Mouse (Mus musculus): ENCODE measurements around the gene S100a11. TPM values are rescaled to one million over a fixed set of nuclear protein-coding genes. Genes with fewer than 3 reads are reported as not detected.
A peak's percentile ranks its signal among the peaks of the same experiment; 100 is the strongest.

The S100a11 gene
- polyA plus RNA-seq, 1 experiment from 2014 or later: 1,735 TPM

DNA sequence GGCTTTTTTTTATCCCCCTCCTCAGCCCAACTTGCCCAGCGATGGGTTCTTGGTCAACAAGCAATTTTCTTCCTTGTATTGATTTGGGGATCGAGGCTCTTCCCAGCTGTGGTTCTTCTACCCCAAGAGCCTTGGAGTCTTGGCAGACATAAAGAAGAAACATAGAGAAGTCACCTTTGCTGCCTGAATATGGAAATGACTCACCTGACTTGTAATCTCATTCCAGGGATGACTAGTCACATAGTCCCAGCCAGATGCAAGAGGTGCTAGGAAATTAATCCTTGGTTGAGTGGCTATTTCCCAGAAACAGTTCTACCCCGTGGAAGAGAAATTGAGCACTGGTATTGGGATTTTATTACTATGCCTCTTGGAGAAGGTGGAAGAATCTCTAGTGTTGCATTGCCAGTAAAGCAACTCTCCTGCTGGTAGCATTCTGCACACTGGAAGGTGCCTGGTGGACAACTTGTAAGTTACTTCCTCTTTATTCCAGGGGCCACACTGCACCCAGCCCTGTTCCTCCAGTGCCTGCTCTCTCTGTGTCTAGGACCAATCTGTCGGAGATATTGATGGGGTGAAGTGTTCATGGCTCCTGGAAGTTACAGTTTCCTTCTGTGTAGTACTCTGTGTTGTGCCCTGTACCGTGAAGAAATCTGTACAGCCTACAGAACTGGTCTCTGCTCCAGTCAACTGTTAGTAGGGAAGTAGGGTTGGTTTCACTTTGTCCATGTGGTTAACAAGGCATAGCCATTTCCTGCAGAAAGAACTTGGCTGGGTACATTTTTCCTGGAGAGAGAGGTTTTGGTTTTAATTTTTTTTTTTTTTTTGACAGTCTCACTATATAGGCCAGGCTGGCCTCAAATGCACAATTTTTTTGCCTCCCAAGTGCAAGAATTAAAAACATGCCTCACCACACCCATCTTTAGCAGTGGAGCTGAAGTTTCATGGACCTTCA is 31.9 kb downstream of the S100a11 start:
- H3K4me3 ChIP-seq (ENCODE audit: low read depth, low read length): no peak overlapping the region
- H3K27me3 ChIP-seq (replicated peaks; ENCODE audit: control insufficient read depth, insufficient read depth, low read length): no peaks in the 10 kb centered on the region
- ATAC-seq (ENCODE audit: low read depth) (no peak), DNase-seq (ENCODE audit: low spot score) (peak; percentile 27)
- peaks cover 36% of the 10 kb centered on the region for H3K4me1 ChIP-seq (ENCODE audit: control insufficient read depth, insufficient read depth, low read length)
- no peak overlapping the region for H3K4me2 ChIP-seq (ENCODE audit: low read depth, low read length)
- H3K9me3 ChIP-seq (ENCODE audit: control insufficient read depth, low read length): no peaks in the 10 kb centered on the region
- no peak overlapping the region for H3K9ac ChIP-seq (ENCODE audit: low read depth, low read length)
- no peak overlapping the region; the same call in 1 of the 2 replicates for H3K27ac ChIP-seq (replicated peaks; ENCODE audit: low read depth, low read length)
- H3K36me3 ChIP-seq (ENCODE audit: control insufficient read depth, insufficient read depth, low read length): no peaks in the 10 kb centered on the region
- 77% methylated on average over 5 of the region's 5 CpGs for WGBS

DNA sequence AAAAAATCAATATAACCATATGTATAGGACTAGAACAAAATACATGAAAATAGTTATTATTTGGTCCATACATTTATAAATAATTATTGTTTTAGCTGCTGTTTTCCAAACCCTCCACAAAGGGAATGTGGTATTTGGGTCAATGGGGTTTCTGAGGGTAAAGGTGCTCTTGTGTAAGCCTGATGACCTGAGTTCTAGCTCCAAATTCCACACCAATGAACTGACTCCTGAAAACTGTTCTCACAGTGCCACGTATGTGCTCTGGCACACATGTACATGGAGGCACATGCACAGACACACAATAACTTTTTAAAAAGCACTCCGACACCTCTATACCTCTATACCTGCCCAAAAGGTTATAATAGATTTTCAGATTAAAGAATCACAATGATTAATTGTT is 33.0 kb downstream of the S100a11 start:
- H3K27ac ChIP-seq (replicated peaks; ENCODE audit: low read depth, low read length): peak overlapping the region; percentile 87
- ATAC-seq (ENCODE audit: low read depth) (no peak), DNase-seq (ENCODE audit: low spot score) (no peak)
- peaks cover 44% of the 10 kb centered on the region for H3K4me1 ChIP-seq (ENCODE audit: control insufficient read depth, insufficient read depth, low read length)
- no peak overlapping the region for H3K4me2 ChIP-seq (ENCODE audit: low read depth, low read length)
- H3K9ac ChIP-seq (ENCODE audit: low read depth, low read length): no peak overlapping the region
- H3K9me3 ChIP-seq (ENCODE audit: control insufficient read depth, low read length): no peaks in the 10 kb centered on the region
- no peaks in the 10 kb centered on the region for H3K36me3 ChIP-seq (ENCODE audit: control insufficient read depth, insufficient read depth, low read length)
- H3K4me3 ChIP-seq (ENCODE audit: low read depth, low read length): no peak overlapping the region
- no peaks in the 10 kb centered on the region for H3K27me3 ChIP-seq (replicated peaks; ENCODE audit: control insufficient read depth, insufficient read depth, low read length)
- 88% methylated on average over 2 of the region's 2 CpGs for WGBS

DNA sequence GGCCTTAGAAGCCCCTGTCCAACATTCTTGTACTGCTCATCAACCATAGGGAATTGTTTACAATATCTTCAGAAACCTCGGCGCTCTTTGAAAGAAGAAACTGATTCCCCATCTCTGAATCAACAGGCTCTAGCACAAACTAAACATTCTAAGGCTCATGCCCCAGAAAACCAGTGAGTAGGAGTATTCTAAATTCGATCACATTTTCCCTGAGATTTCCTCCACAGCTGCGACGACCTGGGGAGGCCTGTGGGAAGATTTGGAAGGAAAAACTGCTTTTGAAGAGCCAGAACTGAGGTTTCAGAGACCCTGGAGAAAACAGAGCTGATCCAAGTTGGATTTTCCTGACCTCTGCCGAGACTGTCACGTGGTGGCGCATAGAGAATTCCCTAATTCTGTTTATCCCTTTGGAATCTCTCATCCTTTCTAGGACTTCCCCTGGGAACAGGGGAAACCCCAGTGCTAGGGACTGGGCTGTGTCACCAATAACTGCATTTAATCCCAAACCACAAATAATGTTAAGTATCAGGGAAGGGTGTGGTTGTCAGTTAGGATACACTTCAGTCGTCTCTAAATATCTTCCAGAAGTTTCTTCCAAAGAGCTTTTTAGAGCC is 33.6 kb downstream of the S100a11 start:
- ATAC-seq (ENCODE audit: low read depth) (no peak), DNase-seq (ENCODE audit: low spot score) (peak; percentile 61)
- 46% methylated on average over 9 of the region's 9 CpGs for WGBS
- Histone ChIP-seq H3K4me2 (ENCODE audit: low read depth, low read length) (peak overlapping the region; percentile 77), H3K27me3 (replicated peaks; ENCODE audit: control insufficient read depth, insufficient read depth, low read length) (no peaks in the 10 kb centered on the region), H3K4me3 (ENCODE audit: low read depth, low read length) (no peak overlapping the region; the same call in 1 of the 2 replicates), H3K4me1 (ENCODE audit: control insufficient read depth, insufficient read depth, low read length) (peaks cover 49% of the 10 kb centered on the region), H3K9ac (ENCODE audit: low read depth, low read length) (no peak overlapping the region), H3K36me3 (ENCODE audit: control insufficient read depth, insufficient read depth, low read length) (no peaks in the 10 kb centered on the region), H3K9me3 (ENCODE audit: control insufficient read depth, low read length) (no peaks in the 10 kb centered on the region), H3K27ac (replicated peaks; ENCODE audit: low read depth, low read length) (peak overlapping the region; percentile 87)

- Histone ChIP-seq H3K4me1 (ENCODE audit: control insufficient read depth, insufficient read depth, low read length) (peaks cover 51% of the 10 kb centered on the region), H3K27me3 (replicated peaks; ENCODE audit: control insufficient read depth, insufficient read depth, low read length) (no peaks in the 10 kb centered on the region), H3K27ac (replicated peaks; ENCODE audit: low read depth, low read length) (peak overlapping the region; percentile 87), H3K4me3 (ENCODE audit: low read depth, low read length) (peak overlapping the region; percentile 70), H3K4me2 (ENCODE audit: low read depth, low read length) (peak overlapping the region; percentile 77), H3K36me3 (ENCODE audit: control insufficient read depth, insufficient read depth, low read length) (no peaks in the 10 kb centered on the region), H3K9me3 (ENCODE audit: control insufficient read depth, low read length) (no peaks in the 10 kb centered on the region), H3K9ac (ENCODE audit: low read depth, low read length) (peak overlapping the region; percentile 78)
- peak; percentile 38 for ATAC-seq (ENCODE audit: low read depth)
- 10% methylated on average over 13 of the region's 13 CpGs for WGBS
- peak; percentile 23 for DNase-seq (ENCODE audit: low spot score)
These were observed 34.2 kb downstream of the S100a11 start for GRCm38 (mm10) chr3:93554379-93554980.

GRCm38 (mm10) chr3:93554981-93555877 is 34.9 kb downstream of the S100a11 start, which contains the start of gene S100a10:
S100a10 (plus strand) TSS chr3:93555080.
- peak within 1 kb of the TSS; percentile 70 for H3K4me3 ChIP-seq (ENCODE audit: low read depth, low read length)
- peaks cover 51% of the 10 kb centered on the region for H3K4me1 ChIP-seq (ENCODE audit: control insufficient read depth, insufficient read depth, low read length)
- no peaks in the 10 kb centered on the region for H3K9me3 ChIP-seq (ENCODE audit: control insufficient read depth, low read length)
- peak within 1 kb of the TSS; percentile 87 for H3K27ac ChIP-seq (replicated peaks; ENCODE audit: low read depth, low read length)
- H3K27me3 ChIP-seq (replicated peaks; ENCODE audit: control insufficient read depth, insufficient read depth, low read length): no peaks in the 10 kb centered on the region
- under 1% methylated on average over 29 of the region's 39 CpGs for WGBS
- peak; percentile 91 for ATAC-seq (ENCODE audit: low read depth)
- H3K4me2 ChIP-seq (ENCODE audit: low read depth, low read length): peak within 1 kb of the TSS; percentile 77
- H3K9ac ChIP-seq (ENCODE audit: low read depth, low read length): peak within 1 kb of the TSS; percentile 78
- H3K36me3 ChIP-seq (ENCODE audit: control insufficient read depth, insufficient read depth, low read length): no peaks in the 10 kb centered on the region
- peak; percentile 86 for DNase-seq (ENCODE audit: low spot score)

DNA sequence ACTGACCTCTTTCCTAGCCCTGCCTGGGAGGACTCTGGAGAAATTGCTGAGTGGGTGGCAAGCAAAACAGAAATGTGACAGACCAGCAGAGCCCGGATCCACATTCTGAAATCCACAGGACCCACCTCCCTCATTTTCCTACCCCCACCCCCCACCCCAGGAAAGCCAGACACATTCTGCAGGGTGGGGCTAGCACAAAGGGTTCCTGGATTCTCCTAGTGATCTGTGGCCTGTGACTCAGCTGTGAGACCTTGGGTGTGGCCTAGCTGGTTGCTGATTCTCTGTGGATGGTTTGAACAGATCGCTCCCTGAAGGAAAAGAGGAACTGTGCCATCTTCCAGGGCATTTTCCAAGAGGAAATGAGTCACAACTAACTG is 35.6 kb downstream of the S100a11 start:
- Histone ChIP-seq H3K4me3 (ENCODE audit: low read depth, low read length) (peak overlapping the region; percentile 70), H3K4me1 (ENCODE audit: control insufficient read depth, insufficient read depth, low read length) (peaks cover 51% of the 10 kb centered on the region), H3K9ac (ENCODE audit: low read depth, low read length) (peak overlapping the region; percentile 78), H3K27me3 (replicated peaks; ENCODE audit: control insufficient read depth, insufficient read depth, low read length) (no peaks in the 10 kb centered on the region), H3K4me2 (ENCODE audit: low read depth, low read length) (peak overlapping the region; percentile 77), H3K27ac (replicated peaks; ENCODE audit: low read depth, low read length) (peak overlapping the region; percentile 87), H3K9me3 (ENCODE audit: control insufficient read depth, low read length) (no peaks in the 10 kb centered on the region), H3K36me3 (ENCODE audit: control insufficient read depth, insufficient read depth, low read length) (peaks cover 2% of the 10 kb centered on the region)
- DNase-seq (ENCODE audit: low spot score) (peak; percentile 85), ATAC-seq (ENCODE audit: low read depth) (peak; percentile 38; the same call in 1 of the 2 replicates)
- WGBS: 0% methylated on average over 2 of the region's 2 CpGs

GRCm38 (mm10) chr3:93556599-93556998 is 36.3 kb downstream of the S100a11 start:
- peak; percentile 58 for DNase-seq (ENCODE audit: low spot score)
- no peak for ATAC-seq (ENCODE audit: low read depth)
- H3K4me3 ChIP-seq (ENCODE audit: low read depth, low read length): peak overlapping the region; percentile 70
- H3K27me3 ChIP-seq (replicated peaks; ENCODE audit: control insufficient read depth, insufficient read depth, low read length): no peaks in the 10 kb centered on the region
- peak overlapping the region; percentile 77 for H3K4me2 ChIP-seq (ENCODE audit: low read depth, low read length)
- no peaks in the 10 kb centered on the region for H3K9me3 ChIP-seq (ENCODE audit: control insufficient read depth, low read length)
- H3K9ac ChIP-seq (ENCODE audit: low read depth, low read length): peak overlapping the region; percentile 78
- H3K36me3 ChIP-seq (ENCODE audit: control insufficient read depth, insufficient read depth, low read length): peaks cover 10% of the 10 kb centered on the region
- 30% methylated on average over 1 of the region's 1 CpGs for whole genome bisulfite sequencing
- H3K27ac ChIP-seq (replicated peaks; ENCODE audit: low read depth, low read length): peak overlapping the region; percentile 87
- H3K4me1 ChIP-seq (ENCODE audit: control insufficient read depth, insufficient read depth, low read length): peaks cover 51% of the 10 kb centered on the region

GRCm38 (mm10) chr3:93557471-93557870 is 37.2 kb downstream of the S100a11 start:
- Histone ChIP-seq H3K4me2 (ENCODE audit: low read depth, low read length) (peak overlapping the region; percentile 77), H3K36me3 (ENCODE audit: control insufficient read depth, insufficient read depth, low read length) (peaks cover 19% of the 10 kb centered on the region), H3K27ac (replicated peaks; ENCODE audit: low read depth, low read length) (peak overlapping the region; percentile 87), H3K4me3 (ENCODE audit: low read depth, low read length) (peak overlapping the region; percentile 70), H3K9me3 (ENCODE audit: control insufficient read depth, low read length) (no peaks in the 10 kb centered on the region), H3K27me3 (replicated peaks; ENCODE audit: control insufficient read depth, insufficient read depth, low read length) (no peaks in the 10 kb centered on the region), H3K4me1 (ENCODE audit: control insufficient read depth, insufficient read depth, low read length) (peaks cover 47% of the 10 kb centered on the region), H3K9ac (ENCODE audit: low read depth, low read length) (no peak overlapping the region)
- WGBS: 19% methylated on average over 4 of the region's 4 CpGs
- DNase-seq (ENCODE audit: low spot score): peak; percentile 84
- ATAC-seq (ENCODE audit: low read depth): no peak

Data from embryonic facial prominence, embryonic 14.5 days (tissue).